Mouse (Mus musculus) thymus, postnatal 0 days (tissue): Measurements from ENCODE around the gene Neto2. TPM values are rescaled to one million over a fixed set of nuclear protein-coding genes. Genes with fewer than 3 reads are reported as not detected.

Source experiments
- DNase-seq: peaks from one replicate; pipeline ENCODE4 v3.0.0-alpha.2; 2015; ENCODE audit warnings: low spot score
- microRNA-seq: library from miRNA; unstranded; fragments of <30 nt; microRNA quantifications from one replicate; pipeline ENCODE4, GENCODE M21; 2016; ENCODE audit warnings: borderline number of aligned reads
- polyA plus RNA-seq: library from polyadenylated mRNA; unstranded; fragments of >200 nt; fragmentation: Nextera tagmentation; extraction: Ambion mirVana; gene quantifications from 2 replicates; pipeline ENCODE4 v1.2.1, GENCODE M21; 2015

Neto2 gene
- polyA plus RNA-seq, 1 experiment from 2014 or later, result 3.3 TPM

- peak; percentile 37 for DNase-seq
Measured at GRCm38 (mm10) chr8:85603203-85603895, 97.4 kb downstream of the Neto2 start.

GRCm38 (mm10) chr8:85602737-85603136 lies 98.0 kb downstream of the Neto2 start:
- no peak for DNase-seq

- DNase-seq, result no peak
Measured at GRCm38 (mm10) chr8:85601741-85602140, 99.0 kb downstream of the Neto2 start.

GRCm38 (mm10) chr8:85597413-85598191 lies 103.1 kb downstream of the Neto2 start:
- DNase-seq, result no peak

- no peak for DNase-seq
Measured at GRCm38 (mm10) chr8:85595391-85595790, 105.3 kb downstream of the Neto2 start.

GRCm38 (mm10) chr8:85594983-85595382 lies 105.7 kb downstream of the Neto2 start:
- DNase-seq, result no peak

- DNase-seq, result no peak
Measured at GRCm38 (mm10) chr8:85593324-85593723, 107.4 kb downstream of the Neto2 start.

- no peak for DNase-seq
Measured at GRCm38 (mm10) chr8:85591532-85591931, 109.2 kb downstream of the Neto2 start.

- DNase-seq, result no peak
Measured at GRCm38 (mm10) chr8:85590258-85590657, 110.5 kb downstream of the Neto2 start.

- no peak for DNase-seq
Measured at GRCm38 (mm10) chr8:85588596-85588995, 112.1 kb downstream of the Neto2 start.

Small RNA genes within 50 kb of the gene (microRNA-seq; reads per million reads assigned to microRNA genes)
- not detected for gene Mir8109

Other genes with a start within 250 kb of the Neto2 start
- gene Gpt2, start 208.3 kb downstream of the Neto2 start, polyA plus RNA-seq, result 5.1 and 5.3 TPM in 2 replicates
- gene Dnaja2, start 145.6 kb downstream of the Neto2 start, polyA plus RNA-seq, result 150 and 171 TPM in 2 replicates
- gene Itfg1, start 140.0 kb upstream of the Neto2 start, polyA plus RNA-seq, result 50.7 and 55.1 TPM in 2 replicates
- 34.9 and 35.3 TPM in 2 replicates for gene Phkb, start 140.0 kb upstream of the Neto2 start, polyA plus RNA-seq